Mouse (Mus musculus): ENCODE results near the gene Olfr612.
"Not testable (repeated sequence)": the region's sequence is repeated elsewhere in the genome, so short reads cannot be mapped to it uniquely, and the experiment has no call there.

Olfr612 gene

DNA sequence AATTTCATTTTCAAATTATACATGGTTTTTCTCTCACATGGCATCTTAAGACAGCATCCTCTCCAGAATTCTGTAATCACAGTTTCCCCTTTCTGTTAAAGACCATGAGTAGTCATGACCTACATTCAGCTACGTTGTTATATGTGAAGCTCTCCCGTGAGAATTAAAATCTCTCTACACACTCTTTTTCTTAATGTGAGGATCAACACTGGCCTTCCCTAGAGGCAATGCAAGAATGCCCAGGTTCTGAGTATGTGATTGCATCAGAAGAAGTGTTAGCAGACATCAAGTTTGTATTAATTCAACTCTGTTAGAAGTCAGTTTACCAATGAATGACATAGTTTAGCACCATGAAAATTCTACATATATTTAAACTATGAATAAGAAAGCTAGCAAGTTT lies at the start of gene Olfr612:
TSS of gene Olfr612 (minus strand) at position 101 of the 400 bp plus-strand sequence.
- DNase-seq = not testable (repeated sequence)

DNA sequence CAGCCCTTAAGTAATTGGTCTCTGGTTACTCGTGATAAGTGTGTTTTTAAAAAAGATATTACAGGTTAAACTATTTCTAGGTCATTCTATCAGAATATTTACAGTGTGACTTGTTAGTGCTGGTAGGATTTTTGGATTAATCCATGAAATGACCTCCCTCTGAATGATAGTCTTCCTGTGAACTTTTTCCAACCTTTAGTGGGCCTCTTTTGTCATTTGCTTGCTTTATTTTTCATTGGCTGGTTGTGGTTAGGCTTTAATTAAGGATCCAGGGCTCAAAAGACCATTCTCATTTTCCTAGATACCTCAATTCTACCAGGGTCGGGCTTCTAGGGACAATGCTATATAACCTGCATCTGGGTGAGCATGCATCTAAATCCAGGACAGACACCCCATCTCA lies 47.3 kb upstream of the Olfr612 start, which contains the start of gene Olfr618:
TSS of gene Olfr618 (plus strand) at position 301 of the 400 bp plus-strand sequence.
- DNase-seq = no peak

DNA sequence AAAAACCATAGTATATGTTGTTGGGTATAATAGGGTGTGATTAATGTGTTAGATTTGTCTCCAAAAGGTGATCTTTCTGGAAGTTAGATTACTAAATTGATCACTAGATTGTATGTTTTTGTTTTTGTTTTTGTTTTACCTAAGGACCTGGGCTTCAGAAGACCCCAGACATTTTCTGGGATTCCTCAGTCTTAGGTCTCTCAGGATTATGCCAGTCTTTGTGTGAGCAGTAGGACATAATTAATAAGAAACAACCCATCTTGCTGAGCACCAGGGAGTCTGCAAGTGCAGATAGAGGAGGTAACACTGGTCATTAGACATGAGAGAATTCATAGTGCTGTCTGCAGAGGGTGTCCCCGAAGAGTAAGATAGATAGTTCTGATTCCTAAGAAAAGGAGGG lies 30.2 kb upstream of the Olfr612 start, which contains the start of gene Olfr617:
TSS of gene Olfr617 (plus strand) at position 301 of the 400 bp plus-strand sequence.
- no peak for DNase-seq

GRCm38 (mm10) chr7:103569043-103569442 lies 26.5 kb upstream of the Olfr612 start, which contains the start of gene Olfr616:
Gene Olfr616, minus strand, starts transcription at chr7:103569143.
- no peak for DNase-seq

- DNase-seq = no peak
These were observed 13.3 kb upstream of the Olfr612 start, which contains the start of gene Olfr615 for GRCm38 (mm10) chr7:103555779-103556178. Gene Olfr615, plus strand, starts transcription at chr7:103556079.

DNA sequence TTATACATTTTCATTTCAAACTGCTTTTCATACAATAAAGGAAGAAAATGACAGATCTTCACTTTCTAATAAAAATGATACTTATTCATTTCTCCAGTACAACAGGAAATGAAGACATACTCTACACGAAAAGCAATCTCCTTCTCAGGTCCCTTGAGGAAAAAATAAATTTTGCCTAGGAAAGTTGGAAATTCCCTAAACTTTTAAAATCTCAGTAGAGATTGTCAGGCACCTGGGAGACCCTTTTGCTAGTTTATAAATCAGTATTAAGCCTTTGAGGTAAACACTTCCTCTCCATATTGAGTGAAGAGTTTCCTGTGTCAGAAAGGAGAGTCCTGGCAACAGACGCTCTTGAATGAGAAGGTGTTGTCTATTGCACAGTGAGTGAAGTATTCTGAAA lies 5.3 kb upstream of the Olfr612 start, which contains the start of gene Olfr613:
TSS of gene Olfr613 (plus strand) at position 301 of the 400 bp plus-strand sequence.
- DNase-seq = no peak

DNA sequence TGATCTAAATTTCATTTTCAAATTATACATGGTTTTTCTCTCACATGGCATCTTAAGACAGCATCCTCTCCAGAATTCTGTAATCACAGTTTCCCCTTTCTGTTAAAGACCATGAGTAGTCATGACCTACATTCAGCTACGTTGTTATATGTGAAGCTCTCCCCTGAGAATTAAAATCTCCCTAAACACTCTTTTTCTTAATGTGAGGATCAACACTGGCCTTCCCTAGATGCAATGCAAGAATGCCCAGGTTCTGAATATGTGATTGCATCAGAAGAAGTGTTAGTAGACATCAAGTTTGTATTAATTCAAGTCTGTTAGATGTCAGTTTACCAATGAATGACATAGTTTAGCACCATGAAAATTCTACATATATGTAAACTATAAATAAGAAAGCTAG lies 21.8 kb downstream of the Olfr612 start, which contains the start of gene Olfr611:
TSS of gene Olfr611 (minus strand) at position 101 of the 400 bp plus-strand sequence.
- DNase-seq = not testable (repeated sequence)

DNA sequence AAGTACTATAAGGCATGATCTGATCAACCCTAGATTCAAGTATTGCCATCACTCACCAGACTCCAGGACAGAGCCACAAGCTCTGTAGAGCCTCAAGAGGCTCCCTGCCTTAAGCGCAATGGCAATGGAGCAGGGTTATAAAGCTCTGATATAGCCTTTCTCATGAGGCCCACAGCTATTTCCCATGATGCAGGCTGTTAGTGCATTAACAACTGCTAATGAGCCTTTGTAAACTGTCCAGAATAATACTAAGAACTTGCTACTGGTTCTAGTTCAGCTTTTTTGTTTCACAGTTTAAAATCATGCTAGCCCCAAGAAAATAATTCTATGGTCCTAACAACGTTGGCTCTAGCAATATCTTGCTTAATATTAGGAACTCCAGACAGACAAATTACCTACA lies 30.5 kb downstream of the Olfr612 start, which contains the start of gene Olfr610:
TSS of gene Olfr610 (minus strand) at position 101 of the 400 bp plus-strand sequence.
- no peak for DNase-seq

- no peak for DNase-seq
These were observed 44.6 kb downstream of the Olfr612 start, which contains the start of gene Olfr609 for GRCm38 (mm10) chr7:103497962-103498361. Gene Olfr609, minus strand, starts transcription at chr7:103498062.

Data from retina, postnatal 1 day (tissue).